Mouse (Mus musculus) lung, postnatal 36 days (tissue): ENCODE data around the gene 6030458C11Rik.
A peak's percentile ranks its signal among the peaks of the same experiment; 100 is the strongest.
"Not testable (repeated sequence)": the region's sequence is repeated elsewhere in the genome, so short reads cannot be mapped to it uniquely, and the experiment has no call there.

Experiments
- DNase-seq: peaks from one replicate; pipeline ENCODE4 v3.0.0; 2022; ENCODE audit warnings: mixed read lengths

6030458C11Rik gene

DNA sequence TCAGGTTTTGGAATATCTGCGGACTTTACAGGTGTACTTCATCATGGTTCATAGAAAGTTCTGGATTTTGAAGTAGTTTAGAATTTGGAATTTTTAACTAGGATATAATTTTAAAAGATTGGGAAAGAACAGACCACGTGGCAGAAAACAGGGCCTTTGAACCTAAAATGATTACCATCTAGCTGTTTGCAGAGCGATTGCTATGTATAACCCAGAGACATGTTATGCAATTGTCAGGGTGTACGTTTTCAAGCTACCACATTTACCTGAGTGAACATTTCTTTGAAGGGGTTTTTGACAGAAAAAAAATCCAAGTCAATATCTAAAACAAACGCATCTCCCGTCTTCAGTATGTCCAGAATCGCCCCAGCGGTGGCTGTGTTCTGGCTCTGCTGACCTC, 6.9 kb downstream of the 6030458C11Rik start:
- DNase-seq, result no peak

- DNase-seq, result no peak
Observed at GRCm38 (mm10) chr15:12812646-12813045, 11.8 kb downstream of the 6030458C11Rik start.

GRCm38 (mm10) chr15:12809305-12809704, 15.1 kb downstream of the 6030458C11Rik start:
- DNase-seq, result no peak

- DNase-seq, result no peak
Observed at GRCm38 (mm10) chr15:12807088-12807487, 17.4 kb downstream of the 6030458C11Rik start.

DNA sequence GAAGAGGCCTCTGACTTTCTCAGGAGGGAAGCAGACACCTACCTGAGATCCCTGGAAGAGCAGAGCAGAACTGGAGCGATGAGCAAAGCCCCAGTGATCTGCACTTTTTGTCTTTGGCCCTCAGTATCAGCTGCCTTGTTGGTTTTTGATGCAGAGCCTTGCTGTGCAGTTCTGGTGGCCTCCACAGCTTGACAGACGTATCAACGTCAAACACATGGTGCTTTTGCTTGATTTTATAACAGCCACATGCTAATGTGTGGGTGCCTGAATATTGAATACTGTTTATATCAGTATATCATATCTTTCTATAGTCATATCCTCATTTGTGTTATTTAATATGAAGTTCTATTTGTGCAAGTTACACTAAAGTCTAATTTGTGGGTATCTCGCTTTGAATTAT, 19.4 kb downstream of the 6030458C11Rik start:
- no peak for DNase-seq

- DNase-seq, result not testable (repeated sequence)
Observed at GRCm38 (mm10) chr15:12801142-12801506, 23.3 kb downstream of the 6030458C11Rik start.

- DNase-seq, result no peak
Observed at GRCm38 (mm10) chr15:12800405-12801141, 23.9 kb downstream of the 6030458C11Rik start.

DNA sequence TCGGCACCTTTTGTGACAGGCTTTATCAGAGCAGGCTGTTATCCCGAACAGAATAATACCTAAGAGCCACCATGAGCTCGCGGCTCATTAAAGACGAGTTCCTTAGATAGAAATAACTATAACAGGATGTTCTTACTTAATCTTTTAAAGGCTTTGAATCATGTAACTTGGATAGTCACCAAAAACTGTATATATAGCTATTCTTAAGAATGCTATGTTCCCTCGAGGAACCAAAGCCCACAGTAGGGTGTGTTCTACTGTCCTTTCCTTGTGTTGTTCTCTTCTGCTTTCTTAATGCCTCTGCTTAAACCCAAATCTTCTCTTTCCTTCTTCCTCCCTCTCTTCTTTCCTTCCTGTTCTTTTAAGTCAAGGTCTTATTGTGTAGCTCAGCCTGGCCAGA, 26.4 kb downstream of the 6030458C11Rik start:
- no peak for DNase-seq

GRCm38 (mm10) chr15:12795909-12796470, 28.5 kb downstream of the 6030458C11Rik start:
- no peak for DNase-seq

- peak; percentile 89 for DNase-seq
Observed at GRCm38 (mm10) chr15:12795457-12795894, 29.0 kb downstream of the 6030458C11Rik start.

DNA sequence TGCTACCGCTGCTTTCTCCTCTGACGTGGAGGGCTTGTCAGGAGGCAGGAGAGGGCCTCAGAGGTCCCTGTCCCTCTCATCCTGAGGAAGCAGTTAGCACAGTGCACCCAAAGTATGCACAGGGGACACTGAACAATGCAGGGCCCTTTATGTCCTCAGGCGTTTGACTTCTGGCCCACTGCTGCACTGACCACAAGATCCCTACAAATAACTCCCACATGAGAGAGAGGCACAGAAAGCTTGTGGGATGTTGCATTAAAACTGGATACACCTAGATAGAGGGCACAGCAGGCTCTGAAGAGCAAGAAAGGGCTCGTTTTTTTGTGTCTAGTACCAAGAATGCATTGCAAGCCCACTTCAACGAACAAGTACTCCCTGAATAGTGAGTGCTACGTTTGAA, 30.1 kb downstream of the 6030458C11Rik start:
- no peak for DNase-seq

- DNase-seq, result no peak
Observed at GRCm38 (mm10) chr15:12789406-12789867, 35.0 kb downstream of the 6030458C11Rik start.

- no peak for DNase-seq
Observed at GRCm38 (mm10) chr15:12788536-12788935, 35.9 kb downstream of the 6030458C11Rik start.

DNA sequence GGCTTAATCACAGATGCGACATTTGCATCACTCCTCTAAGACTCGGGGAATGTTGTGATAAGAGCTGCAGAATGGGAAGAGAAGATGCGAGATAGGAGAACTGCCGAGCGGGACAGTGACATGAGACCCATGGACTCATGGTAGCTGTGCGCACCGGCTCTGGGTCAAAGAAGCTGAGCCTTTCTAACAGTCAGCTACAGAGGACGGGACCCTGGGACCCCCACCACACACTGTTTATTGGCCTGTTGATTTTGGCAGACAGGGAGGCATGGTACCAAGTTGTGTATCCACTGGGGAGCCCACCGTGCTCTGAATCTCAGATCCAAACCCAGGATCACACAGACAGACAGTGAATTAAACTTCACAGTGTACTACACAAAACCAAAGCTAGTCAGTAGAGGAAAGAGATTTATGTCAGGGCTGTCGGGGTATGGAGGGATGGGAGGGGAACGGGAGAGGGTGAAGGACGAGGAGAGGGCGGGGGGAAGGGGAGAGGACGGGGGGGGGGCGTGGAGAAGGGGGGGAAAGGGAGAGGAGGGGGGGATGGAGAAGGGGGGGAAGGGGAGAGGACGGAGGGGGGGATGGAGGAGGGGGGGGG, 42.6 kb downstream of the 6030458C11Rik start:
- no peak for DNase-seq

DNA sequence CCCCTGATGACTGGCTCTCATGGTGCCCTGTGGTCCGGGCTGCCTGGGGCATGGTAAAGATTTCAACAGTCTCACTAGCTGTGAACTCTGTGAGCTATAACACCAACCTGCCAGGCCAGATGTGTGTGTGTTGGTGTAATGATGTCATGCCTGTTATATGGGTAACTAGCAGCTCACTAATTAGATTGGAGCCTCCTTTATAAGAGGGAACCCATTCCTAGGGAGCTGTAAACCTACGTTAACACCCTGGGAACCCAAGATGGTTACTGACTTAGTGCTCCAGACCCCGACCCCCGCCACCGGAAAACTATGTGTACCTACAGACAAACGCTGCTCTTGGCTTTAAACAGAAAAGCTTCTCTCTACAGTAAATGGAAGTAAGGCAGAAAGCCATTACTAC, 43.2 kb downstream of the 6030458C11Rik start:
- DNase-seq, result no peak

DNA sequence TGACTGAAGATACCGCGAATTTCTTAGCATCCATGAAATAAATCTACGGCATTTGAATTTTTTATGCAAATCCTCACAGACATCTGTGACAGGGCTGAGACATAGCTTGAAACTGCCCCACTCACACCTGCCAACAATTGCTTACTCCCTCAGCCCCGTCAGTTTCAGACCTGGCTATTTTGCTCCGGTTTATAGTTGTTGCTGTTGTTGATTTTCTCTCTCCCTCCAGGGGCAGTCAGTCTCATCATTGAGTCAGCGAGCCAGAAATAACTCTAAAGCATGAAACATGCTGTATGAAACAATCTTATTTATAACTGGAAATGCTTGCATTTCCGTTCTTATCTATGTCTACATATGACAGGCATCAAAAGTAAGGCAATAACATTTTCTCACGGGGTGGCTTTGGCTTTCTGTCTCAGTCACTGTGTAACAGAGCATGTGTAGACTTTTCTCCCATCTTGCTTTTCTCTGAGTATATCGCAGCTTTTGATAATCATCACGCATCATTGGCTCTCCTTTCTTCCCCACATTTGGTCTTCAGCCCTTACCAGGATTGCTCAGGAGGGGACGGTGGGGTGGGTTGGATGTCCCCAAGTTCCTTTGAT, 50.2 kb downstream of the 6030458C11Rik start:
- DNase-seq, result no peak

- DNase-seq, result no peak
Observed at GRCm38 (mm10) chr15:12770958-12771357, 53.5 kb downstream of the 6030458C11Rik start.

- no peak for DNase-seq
Observed at GRCm38 (mm10) chr15:12766848-12767247, 57.6 kb downstream of the 6030458C11Rik start.

- no peak for DNase-seq
Observed at GRCm38 (mm10) chr15:12763147-12763546, 61.3 kb downstream of the 6030458C11Rik start.

DNA sequence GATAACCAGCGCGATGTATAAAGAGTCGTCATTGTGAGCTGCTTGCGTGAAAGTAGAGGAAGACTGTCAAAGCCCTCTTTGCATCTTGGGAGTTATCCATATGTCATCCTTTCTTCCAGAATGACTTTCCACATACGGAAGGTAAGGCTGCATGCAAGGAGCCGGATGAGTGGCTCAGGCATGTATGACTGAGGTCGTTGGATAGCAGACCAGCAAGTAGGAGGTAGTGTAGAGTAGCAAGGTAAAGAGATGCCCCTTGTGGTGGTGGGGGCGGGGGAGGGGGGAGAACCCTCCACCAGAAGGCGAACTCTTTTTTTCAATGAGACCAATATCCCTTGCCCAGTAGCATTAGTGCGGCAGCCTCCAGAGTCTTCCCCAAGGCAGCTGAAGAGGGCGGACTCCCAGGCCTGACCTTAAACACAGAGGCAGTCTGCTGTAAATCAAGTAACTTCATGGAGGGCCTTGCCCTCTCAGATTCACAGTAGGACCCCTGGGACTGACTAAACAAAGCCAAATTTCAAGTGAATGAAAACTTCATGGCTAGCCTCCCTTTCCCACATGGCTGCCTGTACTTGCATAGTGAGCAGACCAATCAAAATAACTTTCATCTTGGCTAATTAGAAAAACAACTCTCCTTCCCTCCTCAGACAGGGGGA, 62.1 kb downstream of the 6030458C11Rik start:
- DNase-seq, result no peak

DNA sequence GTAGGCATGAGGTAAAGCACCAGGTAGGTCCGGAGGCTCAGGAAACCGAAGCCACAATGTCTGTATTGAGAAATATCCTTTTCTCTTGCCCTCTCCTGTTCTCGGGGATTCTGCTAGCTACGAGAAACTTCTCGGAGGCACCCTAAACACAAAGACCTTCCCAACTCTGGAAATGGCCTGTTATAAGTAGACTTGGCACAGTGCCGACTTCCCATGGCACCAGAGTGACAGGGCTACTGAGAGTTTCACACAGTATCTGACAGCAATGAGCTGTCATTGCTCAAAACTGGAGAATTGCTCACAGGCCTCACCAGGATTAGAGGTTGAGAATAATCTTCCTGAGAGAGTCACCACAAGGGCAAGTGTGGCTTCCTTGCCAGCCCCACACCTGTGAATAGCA, 63.7 kb downstream of the 6030458C11Rik start:
- DNase-seq, result no peak

DNA sequence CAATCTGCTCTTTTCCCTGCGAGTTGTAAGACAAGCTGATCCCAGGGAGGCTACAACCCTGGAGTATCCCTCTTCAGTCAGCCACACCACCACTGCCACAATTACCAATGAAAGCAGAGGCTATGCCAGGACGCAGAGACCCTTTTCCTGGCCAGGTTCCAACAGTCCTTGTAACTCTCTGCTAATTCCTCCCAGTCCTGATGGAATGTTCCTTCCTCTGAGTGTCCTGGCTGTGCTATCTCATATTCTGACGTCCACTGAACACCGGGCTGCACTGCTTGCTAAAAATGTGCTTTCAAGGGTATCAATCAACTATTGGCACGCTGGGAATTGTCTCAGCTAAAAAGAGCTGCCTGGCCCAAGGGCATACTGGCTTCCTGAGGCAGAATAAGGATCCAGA, 66.0 kb downstream of the 6030458C11Rik start:
- DNase-seq, result no peak
